Mouse (Mus musculus): ENCODE measurements at regions not wholly inside any gene's neighbourhood (a gene's known extent, or its start where the extent isn't known, plus 50 kb on each side); places are given as distances from the start of the nearest gene placed in this dataset.

GRCm38 (mm10) chr2:137635019-137635621 is 518.7 kb upstream of the Jag1 start:
- no peak for ATAC-seq (replicated peaks; ENCODE audit: poor library complexity, severe bottlenecking)

- no peak for ATAC-seq (replicated peaks; ENCODE audit: poor library complexity, severe bottlenecking)
Measured at GRCm38 (mm10) chr2:137616637-137617036, 500.2 kb upstream of the Jag1 start.

- ATAC-seq (replicated peaks; ENCODE audit: poor library complexity, severe bottlenecking), result no peak
Measured at GRCm38 (mm10) chr2:137613791-137614190, 497.3 kb upstream of the Jag1 start.

- no peak for ATAC-seq (replicated peaks; ENCODE audit: poor library complexity, severe bottlenecking)
Measured at GRCm38 (mm10) chr2:137608506-137608905, 492.1 kb upstream of the Jag1 start.

- ATAC-seq (replicated peaks; ENCODE audit: poor library complexity, severe bottlenecking), result no peak
Measured at GRCm38 (mm10) chr2:137598136-137598535, 481.7 kb upstream of the Jag1 start.

GRCm38 (mm10) chr2:137594509-137594908 is 478.1 kb upstream of the Jag1 start:
- no peak for ATAC-seq (replicated peaks; ENCODE audit: poor library complexity, severe bottlenecking)

GRCm38 (mm10) chr2:137591551-137591950 is 475.1 kb upstream of the Jag1 start:
- ATAC-seq (replicated peaks; ENCODE audit: poor library complexity, severe bottlenecking), result no peak

GRCm38 (mm10) chr2:137581491-137581890 is 465.0 kb upstream of the Jag1 start:
- no peak for ATAC-seq (replicated peaks; ENCODE audit: poor library complexity, severe bottlenecking)

- no peak for ATAC-seq (replicated peaks; ENCODE audit: poor library complexity, severe bottlenecking)
Measured at GRCm38 (mm10) chr2:137575750-137576149, 459.3 kb upstream of the Jag1 start.

GRCm38 (mm10) chr2:137574845-137575449 is 458.5 kb upstream of the Jag1 start:
- ATAC-seq (replicated peaks; ENCODE audit: poor library complexity, severe bottlenecking), result no peak

GRCm38 (mm10) chr2:137571146-137571545 is 454.7 kb upstream of the Jag1 start:
- no peak for ATAC-seq (replicated peaks; ENCODE audit: poor library complexity, severe bottlenecking)

GRCm38 (mm10) chr2:137566619-137567018 is 450.2 kb upstream of the Jag1 start:
- ATAC-seq (replicated peaks; ENCODE audit: poor library complexity, severe bottlenecking), result no peak

- no peak for ATAC-seq (replicated peaks; ENCODE audit: poor library complexity, severe bottlenecking)
Measured at GRCm38 (mm10) chr2:137564064-137564624, 447.7 kb upstream of the Jag1 start.

GRCm38 (mm10) chr2:137560366-137560765 is 443.9 kb upstream of the Jag1 start:
- ATAC-seq (replicated peaks; ENCODE audit: poor library complexity, severe bottlenecking), result no peak

- ATAC-seq (replicated peaks; ENCODE audit: poor library complexity, severe bottlenecking), result no peak
Measured at GRCm38 (mm10) chr2:137553871-137554270, 437.4 kb upstream of the Jag1 start.

- ATAC-seq (replicated peaks; ENCODE audit: poor library complexity, severe bottlenecking), result no peak
Measured at GRCm38 (mm10) chr2:137536581-137536980, 420.1 kb upstream of the Jag1 start.

GRCm38 (mm10) chr2:137516271-137516670 is 399.8 kb upstream of the Jag1 start:
- ATAC-seq (replicated peaks; ENCODE audit: poor library complexity, severe bottlenecking), result no peak

GRCm38 (mm10) chr2:137515043-137515442 is 398.6 kb upstream of the Jag1 start:
- no peak for ATAC-seq (replicated peaks; ENCODE audit: poor library complexity, severe bottlenecking)

- no peak for ATAC-seq (replicated peaks; ENCODE audit: poor library complexity, severe bottlenecking)
Measured at GRCm38 (mm10) chr2:137513895-137514506, 397.6 kb upstream of the Jag1 start.

GRCm38 (mm10) chr2:137510671-137511235 is 394.3 kb upstream of the Jag1 start:
- ATAC-seq (replicated peaks; ENCODE audit: poor library complexity, severe bottlenecking), result no peak

GRCm38 (mm10) chr2:137501236-137501635 is 384.8 kb upstream of the Jag1 start:
- ATAC-seq (replicated peaks; ENCODE audit: poor library complexity, severe bottlenecking), result no peak

Data from granulocyte monocyte progenitor cell, adult 5-6 weeks (primary cell).